Mouse (Mus musculus) cerebral cortex, adult 2 months (tissue): ENCODE measurements around the gene Armcx1.

Experiments
- WGBS: fragments of 180-500 bp; shearing (Covaris S2); methylation state at CpG from one replicate; pipeline ENCODE4 v1.1.7; 2018; 5-methylcytosine and 5-hydroxymethylcytosine counted together

Armcx1 gene

GRCm38 (mm10) chrX:134717752-134718308 lies at the start of gene Armcx1:
Gene Armcx1 (plus strand): TSS chrX:134717963.
- 3% methylated on average over 16 of the region's 16 CpGs for WGBS

- 55% methylated on average over 5 of the region's 5 CpGs for WGBS
Measured at GRCm38 (mm10) chrX:134675022-134675421, 42.7 kb upstream of the Armcx1 start.

GRCm38 (mm10) chrX:134675959-134676358 lies 41.8 kb upstream of the Armcx1 start:
- WGBS, result 44% methylated on average over 1 of the region's 1 CpGs

- 40% methylated on average over 5 of the region's 5 CpGs for WGBS
Measured at GRCm38 (mm10) chrX:134684936-134685335, 32.8 kb upstream of the Armcx1 start.

GRCm38 (mm10) chrX:134686267-134686666 lies 31.5 kb upstream of the Armcx1 start, which contains the start of gene Armcx4:
Gene Armcx4 (plus strand): TSS chrX:134686519.
- WGBS, result 6% methylated on average over 26 of the region's 33 CpGs

GRCm38 (mm10) chrX:134686739-134687171 lies 31.0 kb upstream of the Armcx1 start:
- 6% methylated on average over 16 of the region's 16 CpGs for WGBS

- 96% methylated on average over 2 of the region's 2 CpGs for WGBS
Measured at GRCm38 (mm10) chrX:134689676-134690075, 28.1 kb upstream of the Armcx1 start.

GRCm38 (mm10) chrX:134690871-134691539 lies 26.8 kb upstream of the Armcx1 start:
- 80% methylated on average over 10 of the region's 10 CpGs for WGBS

- 66% methylated on average over 2 of the region's 2 CpGs for WGBS
Measured at GRCm38 (mm10) chrX:134691540-134691935, 26.2 kb upstream of the Armcx1 start.

- WGBS, result 44% methylated on average over 3 of the region's 3 CpGs
Measured at GRCm38 (mm10) chrX:134716863-134717262, 900 bp upstream of the Armcx1 start.

- 3% methylated on average over 13 of the region's 14 CpGs for WGBS
Measured at GRCm38 (mm10) chrX:134718524-134718923, 761 bp downstream of the Armcx1 start.

GRCm38 (mm10) chrX:134723762-134724161 lies 6.0 kb downstream of the Armcx1 start:
- WGBS, result 37% methylated on average over 2 of the region's 2 CpGs

- 26% methylated on average over 4 of the region's 4 CpGs for WGBS
Measured at GRCm38 (mm10) chrX:134729778-134730177, 12.0 kb downstream of the Armcx1 start.

- 100% methylated on average over 1 of the region's 1 CpGs for WGBS
Measured at GRCm38 (mm10) chrX:134737796-134738195, 20.0 kb downstream of the Armcx1 start.

- WGBS, result 83% methylated on average over 4 of the region's 4 CpGs
Measured at GRCm38 (mm10) chrX:134739160-134739559, 21.4 kb downstream of the Armcx1 start.

- 79% methylated on average over 5 of the region's 5 CpGs for WGBS
Measured at GRCm38 (mm10) chrX:134741862-134742261, 24.1 kb downstream of the Armcx1 start.

GRCm38 (mm10) chrX:134746459-134746858 lies 28.7 kb downstream of the Armcx1 start:
- 15% methylated on average over 5 of the region's 5 CpGs for WGBS

- 1% methylated on average over 36 of the region's 36 CpGs for WGBS
Measured at GRCm38 (mm10) chrX:134750764-134751592, 33.2 kb downstream of the Armcx1 start, which contains the start of gene Armcx6. Gene Armcx6 (minus strand): TSS chrX:134751417.

- WGBS, result 49% methylated on average over 2 of the region's 2 CpGs
Measured at GRCm38 (mm10) chrX:134751910-134752309, 34.1 kb downstream of the Armcx1 start.

GRCm38 (mm10) chrX:134752584-134752983 lies 34.8 kb downstream of the Armcx1 start:
- 34% methylated on average over 4 of the region's 4 CpGs for WGBS

GRCm38 (mm10) chrX:134756434-134757292 lies 38.9 kb downstream of the Armcx1 start, which contains the start of gene Armcx3:
Gene Armcx3 (plus strand): TSS chrX:134756595.
- WGBS, result 8% methylated on average over 40 of the region's 46 CpGs
